ENCODE assay signal across 8 mouse cellular contexts in genomic region chr11:120111033-120111432, GRCm38 (mm10). TPM values are rescaled to one million over a fixed set of nuclear protein-coding genes. Genes with fewer than 3 reads are reported as not detected.
DNase-seq lines count a peak whose midpoint lies in the region; ATAC-seq and TF ChIP-seq lines count a peak whose summit lies in the region.

No protein-coding gene starts in this region.

- DNase-seq in cerebellum, adult 2 months = peak; percentile 54 to 66
- DNase-seq in cerebellum, adult 9-10 months = no peak
- peak; percentile 52 for DNase-seq in ovary, postnatal 14 days (ENCODE audit: low spot score)
- DNase-seq in ovary, adult 18-20 months (ENCODE audit: low spot score) = no peak
- DNase-seq in embryo, embryonic 10 days (ENCODE audit: low spot score) = peak; percentile 92
- peak; percentile 85 for DNase-seq in hindbrain, embryonic 11.5 days (ENCODE audit: low spot score)
- peak; percentile 54 for DNase-seq in lung, postnatal 0 days (ENCODE audit: low spot score)
- peak; percentile 54 for DNase-seq in retina, postnatal 7 days (ENCODE audit: low read depth, low spot score)

- ATAC-seq in hindbrain, embryonic 11.5 days (ENCODE audit: low FRiP score) = no peak
- no peak for ATAC-seq in lung, postnatal 0 days

- H3K9ac ChIP-seq in hindbrain, embryonic 11.5 days (ENCODE audit: low read depth, low read length) = no peak overlapping the region
- H3K9ac ChIP-seq in lung, postnatal 0 days (replicated peaks; ENCODE audit: low read depth) = no peak overlapping the region

- no peak for TF ChIP-seq EP300 in lung, postnatal 0 days (IDR thresholded peaks at IDR 0.05)

- no peak for TF ChIP-seq POLR2A in cerebellum, adult 2 months (IDR thresholded peaks at IDR 0.05; ENCODE audit: borderline replicate concordance, insufficient read depth, low read length)

- peak; percentile 97 for TF ChIP-seq CTCF in cerebellum, adult 2 months (IDR thresholded peaks at IDR 0.05; ENCODE audit: borderline replicate concordance, insufficient read depth, low read depth, low read length)
- peak; percentile 96 for TF ChIP-seq CTCF in lung, postnatal 0 days (IDR thresholded peaks at IDR 0.05)

- no peak overlapping the region for H3K27ac ChIP-seq in cerebellum, adult 2 months (ENCODE audit: insufficient read depth, low read length)
- no peak overlapping the region; the same call in 1 of the 2 replicates for H3K27ac ChIP-seq in hindbrain, embryonic 11.5 days (ENCODE audit: low read depth, low read length)
- H3K27ac ChIP-seq in lung, postnatal 0 days (ENCODE audit: low read length) = no peak overlapping the region

- peaks cover 8% of the 10 kb centered on the region for H3K4me1 ChIP-seq in cerebellum, adult 2 months (ENCODE audit: control insufficient read depth, insufficient read depth, low read length)
- no peaks in the 10 kb centered on the region for H3K4me1 ChIP-seq in hindbrain, embryonic 11.5 days (replicated peaks; ENCODE audit: control insufficient read depth, insufficient read depth, low read length)
- peaks cover 6% of the 10 kb centered on the region; the same call in 1 of the 2 replicates for H3K4me1 ChIP-seq in lung, postnatal 0 days (ENCODE audit: insufficient read depth, low read depth, low read length)

- H3K4me2 ChIP-seq in hindbrain, embryonic 11.5 days (replicated peaks; ENCODE audit: low read depth, low read length) = no peak overlapping the region
- no peak overlapping the region for H3K4me2 ChIP-seq in lung, postnatal 0 days (replicated peaks; ENCODE audit: low read depth, low read length)

- H3K4me3 ChIP-seq in cerebellum, adult 2 months (replicated peaks; ENCODE audit: insufficient read depth, low read depth, low read length) = no peak overlapping the region
- no peak overlapping the region for H3K4me3 ChIP-seq in hindbrain, embryonic 11.5 days (ENCODE audit: low read depth, low read length)
- no peak overlapping the region for H3K4me3 ChIP-seq in lung, postnatal 0 days (ENCODE audit: low read depth, low read length)

- H3K27me3 ChIP-seq in cerebellum, adult 2 months (ENCODE audit: control insufficient read depth, insufficient read depth, low read length) = no peaks in the 10 kb centered on the region
- H3K27me3 ChIP-seq in hindbrain, embryonic 11.5 days (ENCODE audit: control insufficient read depth, insufficient read depth, low read length) = no peaks in the 10 kb centered on the region
- no peaks in the 10 kb centered on the region for H3K27me3 ChIP-seq in lung, postnatal 0 days (replicated peaks; ENCODE audit: insufficient read depth, low read length)

- H3K9me3 ChIP-seq in hindbrain, embryonic 11.5 days (ENCODE audit: control insufficient read depth, low read length) = no peaks in the 10 kb centered on the region
- no peaks in the 10 kb centered on the region for H3K9me3 ChIP-seq in lung, postnatal 0 days (ENCODE audit: low read length)

- H3K36me3 ChIP-seq in hindbrain, embryonic 11.5 days (ENCODE audit: control insufficient read depth, insufficient read depth, low read length) = no peaks in the 10 kb centered on the region
- H3K36me3 ChIP-seq in lung, postnatal 0 days (ENCODE audit: insufficient read depth, low read length) = peaks cover 25% of the 10 kb centered on the region

- WGBS in cerebellum, adult 2 months = 21% methylated on average over 2 of the region's 2 CpGs
- 9% methylated on average over 2 of the region's 2 CpGs for WGBS in hindbrain, embryonic 11.5 days
- WGBS in lung, postnatal 0 days = 13% methylated on average over 2 of the region's 2 CpGs

RNA-seq across cellular contexts. Expression of gene Ndufaf8, which starts 12.3 kb away (rescaled TPM):
- 43.5 and 50.7 TPM in 2 replicates for polyA plus RNA-seq in cerebellum, adult 2 months (2012; rRNA removed)
- 62.8 and 67.5 TPM in 2 replicates for polyA plus RNA-seq in hindbrain, embryonic 11.5 days (2014; fragmentation: Nextera tagmentation; extraction: Ambion mirVana)
- 69.6 and 76.9 TPM in 2 replicates for polyA plus RNA-seq in lung, postnatal 0 days (2015; fragmentation: Nextera tagmentation; extraction: Ambion mirVana)

RNA-seq across cellular contexts. Expression of gene Tepsin, which starts 12.5 kb away (rescaled TPM):
- polyA plus RNA-seq in cerebellum, adult 2 months (2012; rRNA removed) = 43.5 and 44.7 TPM in 2 replicates
- 16.9 and 17.6 TPM in 2 replicates for polyA plus RNA-seq in hindbrain, embryonic 11.5 days (2014; fragmentation: Nextera tagmentation; extraction: Ambion mirVana)
- 8.2 TPM in 2 replicates for polyA plus RNA-seq in lung, postnatal 0 days (2015; fragmentation: Nextera tagmentation; extraction: Ambion mirVana)

RNA-seq across cellular contexts. Expression of gene Cep131, which starts 24.4 kb away (rescaled TPM):
- 32.3 and 33.0 TPM in 2 replicates for polyA plus RNA-seq in cerebellum, adult 2 months (2012; rRNA removed)
- polyA plus RNA-seq in hindbrain, embryonic 11.5 days (2014; fragmentation: Nextera tagmentation; extraction: Ambion mirVana) = 24.2 and 24.6 TPM in 2 replicates
- polyA plus RNA-seq in lung, postnatal 0 days (2015; fragmentation: Nextera tagmentation; extraction: Ambion mirVana) = 7.6 and 9.6 TPM in 2 replicates

RNA-seq across cellular contexts. Expression of gene Slc38a10, which starts 40.1 kb away (rescaled TPM):
- polyA plus RNA-seq in cerebellum, adult 2 months (2012; rRNA removed) = 72.5 and 73.2 TPM in 2 replicates
- polyA plus RNA-seq in hindbrain, embryonic 11.5 days (2014; fragmentation: Nextera tagmentation; extraction: Ambion mirVana) = 58.6 and 64.7 TPM in 2 replicates
- 66.6 and 69.4 TPM in 2 replicates for polyA plus RNA-seq in lung, postnatal 0 days (2015; fragmentation: Nextera tagmentation; extraction: Ambion mirVana)

Comparison
In these comparisons a context has a peak if more than half of its experiments do, and no peak if none do; other contexts are left out.
1. DNase-seq: peak in cerebellum, adult 2 months (2 of 2), ovary, postnatal 14 days (single experiment), embryo, embryonic 10 days (single experiment), hindbrain, embryonic 11.5 days (single experiment), lung, postnatal 0 days (single experiment) and retina, postnatal 7 days (single experiment); none in cerebellum, adult 9-10 months (single experiment) and ovary, adult 18-20 months (single experiment).